Mouse (Mus musculus): ENCODE results near the gene Gpc4. TPM values are rescaled to one million over a fixed set of nuclear protein-coding genes. Genes with fewer than 3 reads are reported as not detected.

Gpc4 gene
- total RNA-seq, 1 experiment, result 56.5 TPM

DNA sequence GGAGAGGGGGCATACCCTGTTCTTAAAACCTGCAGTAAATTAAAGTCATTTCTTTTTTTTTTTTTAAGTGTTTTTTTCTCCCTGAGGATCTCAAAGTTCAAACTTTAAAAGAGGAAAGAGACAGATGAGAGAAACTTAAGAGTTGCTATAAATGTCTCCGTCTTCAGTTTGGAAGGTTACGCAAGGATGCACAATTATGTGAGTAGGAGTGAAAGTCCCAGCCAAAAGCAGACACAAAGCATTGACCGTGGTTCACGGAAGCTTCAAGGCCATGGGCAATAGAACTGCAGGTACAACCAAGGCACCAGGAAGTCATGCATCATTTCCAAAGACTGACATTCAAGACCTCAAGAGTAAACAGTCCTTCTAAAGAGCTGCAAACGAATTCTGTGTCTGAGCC, 28.5 kb downstream of the Gpc4 start:
- TF ChIP-seq CHD2 (IDR thresholded peaks at IDR 0.05; ENCODE audit: low read depth, low read length), result no peak
- TF ChIP-seq ZC3H11A (IDR thresholded peaks at IDR 0.05; ENCODE audit: borderline replicate concordance, low read depth, low read length), result no peak
- Histone ChIP-seq H3K36me3 (ENCODE audit: control insufficient read depth, insufficient read depth, low read length, poor library complexity, severe bottlenecking) (no peaks in the 10 kb centered on the region), H3K4me3 (ENCODE audit: insufficient read depth in 1 of 2, low read depth in 1 of 2, low read length in 2 of 2, poor library complexity in 1 of 2, severe bottlenecking in 1 of 2) (no peak overlapping the region), H3K27ac (ENCODE audit: insufficient read depth, low read depth, low read length, poor library complexity, severe bottlenecking) (no peak overlapping the region), H3K9me3 (ENCODE audit: control insufficient read depth, insufficient read depth, low read depth, low read length) (no peaks in the 10 kb centered on the region), H3K9ac (ENCODE audit: insufficient read depth, low read depth, low read length, poor library complexity, severe bottlenecking) (no peak overlapping the region), H3K4me1 (ENCODE audit: control insufficient read depth in 2 of 2, insufficient read depth in 2 of 2, low read length in 2 of 2, poor library complexity in 1 of 2) (no peaks in the 10 kb centered on the region)
- in situ Hi-C loops (cut with MboI; ENCODE audit: low sequenced_read_pairs in 2 of 2, unreplicated experiment in 2 of 2), result no loop called here
- DNase-seq (ENCODE audit: low read depth, low spot score), result no peak

GRCm38 (mm10) chrX:52129604-52130003, 35.4 kb downstream of the Gpc4 start:
- DNase-seq (ENCODE audit: low read depth, low spot score), result no peak
- TF ChIP-seq CHD2 (IDR thresholded peaks at IDR 0.05; ENCODE audit: low read depth, low read length) (no peak), HCFC1 (IDR thresholded peaks at IDR 0.05; ENCODE audit: borderline replicate concordance, insufficient read depth, low read length) (no peak), MAFK (IDR thresholded peaks at IDR 0.05; ENCODE audit: insufficient read depth, low read depth, low read length) (no peak), ZNF384 (IDR thresholded peaks at IDR 0.05; ENCODE audit: low read depth, low read length) (no peak), ZC3H11A (IDR thresholded peaks at IDR 0.05; ENCODE audit: borderline replicate concordance, low read depth, low read length) (no peak)
- in situ Hi-C loops (cut with MboI; ENCODE audit: low sequenced_read_pairs in 2 of 2, unreplicated experiment in 2 of 2), result no loop called here
- Histone ChIP-seq H3K9me3 (ENCODE audit: control insufficient read depth, insufficient read depth, low read depth, low read length) (no peaks in the 10 kb centered on the region), H3K9ac (ENCODE audit: insufficient read depth, low read depth, low read length, poor library complexity, severe bottlenecking) (no peak overlapping the region), H3K36me3 (ENCODE audit: control insufficient read depth, insufficient read depth, low read length, poor library complexity, severe bottlenecking) (no peaks in the 10 kb centered on the region), H3K4me3 (ENCODE audit: insufficient read depth in 1 of 2, low read depth in 1 of 2, low read length in 2 of 2, poor library complexity in 1 of 2, severe bottlenecking in 1 of 2) (no peak overlapping the region), H3K27ac (ENCODE audit: insufficient read depth, low read depth, low read length, poor library complexity, severe bottlenecking) (no peak overlapping the region), H3K4me1 (ENCODE audit: control insufficient read depth in 2 of 2, insufficient read depth in 2 of 2, low read length in 2 of 2, poor library complexity in 1 of 2) (no peaks in the 10 kb centered on the region)

- Histone ChIP-seq H3K9me3 (ENCODE audit: control insufficient read depth, insufficient read depth, low read depth, low read length) (no peaks in the 10 kb centered on the region), H3K36me3 (ENCODE audit: control insufficient read depth, insufficient read depth, low read length, poor library complexity, severe bottlenecking) (no peaks in the 10 kb centered on the region), H3K4me1 (ENCODE audit: control insufficient read depth in 2 of 2, insufficient read depth in 2 of 2, low read length in 2 of 2, poor library complexity in 1 of 2) (no peaks in the 10 kb centered on the region), H3K27ac (ENCODE audit: insufficient read depth, low read depth, low read length, poor library complexity, severe bottlenecking) (no peak overlapping the region), H3K9ac (ENCODE audit: insufficient read depth, low read depth, low read length, poor library complexity, severe bottlenecking) (no peak overlapping the region), H3K4me3 (ENCODE audit: insufficient read depth in 1 of 2, low read depth in 1 of 2, low read length in 2 of 2, poor library complexity in 1 of 2, severe bottlenecking in 1 of 2) (no peak overlapping the region)
- TF ChIP-seq ZC3H11A (IDR thresholded peaks at IDR 0.05; ENCODE audit: borderline replicate concordance, low read depth, low read length), result no peak
- TF ChIP-seq ZNF384 (IDR thresholded peaks at IDR 0.05; ENCODE audit: low read depth, low read length), result no peak
- no peak for TF ChIP-seq HCFC1 (IDR thresholded peaks at IDR 0.05; ENCODE audit: borderline replicate concordance, insufficient read depth, low read length)
- TF ChIP-seq MAFK (IDR thresholded peaks at IDR 0.05; ENCODE audit: insufficient read depth, low read depth, low read length), result no peak
- TF ChIP-seq CHD2 (IDR thresholded peaks at IDR 0.05; ENCODE audit: low read depth, low read length), result no peak
- no peak for DNase-seq (ENCODE audit: low read depth, low spot score)
- in situ Hi-C loops (cut with MboI; ENCODE audit: low sequenced_read_pairs in 2 of 2, unreplicated experiment in 2 of 2), result no loop called here
Measured at GRCm38 (mm10) chrX:52128794-52129193, 36.3 kb downstream of the Gpc4 start.

DNA sequence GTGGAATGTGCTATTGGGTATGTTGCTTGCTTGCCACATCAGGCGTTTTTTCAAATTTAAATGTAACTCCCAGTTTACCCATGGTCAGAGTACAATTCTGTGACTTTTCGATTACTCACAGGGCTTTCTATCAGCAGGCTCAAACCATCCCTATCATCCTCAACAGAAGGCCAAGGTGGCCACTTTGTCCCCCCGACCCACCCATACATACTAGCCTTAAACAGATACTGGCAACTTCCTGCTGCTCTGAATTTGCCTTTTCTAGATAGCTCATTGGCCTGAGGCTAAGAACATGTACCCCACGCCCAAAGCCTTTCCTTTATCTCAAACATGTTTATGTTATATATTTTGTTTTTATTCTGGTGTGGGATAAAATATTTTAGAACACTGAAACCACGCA, 51.4 kb downstream of the Gpc4 start:
- Histone ChIP-seq H3K9me3 (ENCODE audit: control insufficient read depth, insufficient read depth, low read depth, low read length) (no peaks in the 10 kb centered on the region), H3K4me3 (ENCODE audit: insufficient read depth in 1 of 2, low read depth in 1 of 2, low read length in 2 of 2, poor library complexity in 1 of 2, severe bottlenecking in 1 of 2) (no peak overlapping the region), H3K36me3 (ENCODE audit: control insufficient read depth, insufficient read depth, low read length, poor library complexity, severe bottlenecking) (no peaks in the 10 kb centered on the region), H3K4me1 (ENCODE audit: control insufficient read depth in 2 of 2, insufficient read depth in 2 of 2, low read length in 2 of 2, poor library complexity in 1 of 2) (no peaks in the 10 kb centered on the region), H3K9ac (ENCODE audit: insufficient read depth, low read depth, low read length, poor library complexity, severe bottlenecking) (no peak overlapping the region), H3K27ac (ENCODE audit: insufficient read depth, low read depth, low read length, poor library complexity, severe bottlenecking) (no peak overlapping the region)
- no peak for DNase-seq (ENCODE audit: low read depth, low spot score)
- TF ChIP-seq CHD2 (IDR thresholded peaks at IDR 0.05; ENCODE audit: low read depth, low read length) (no peak), ZNF384 (IDR thresholded peaks at IDR 0.05; ENCODE audit: low read depth, low read length) (no peak), HCFC1 (IDR thresholded peaks at IDR 0.05; ENCODE audit: borderline replicate concordance, insufficient read depth, low read length) (no peak), MAFK (IDR thresholded peaks at IDR 0.05; ENCODE audit: insufficient read depth, low read depth, low read length) (no peak), ZC3H11A (IDR thresholded peaks at IDR 0.05; ENCODE audit: borderline replicate concordance, low read depth, low read length) (no peak)
- in situ Hi-C loops (cut with MboI; ENCODE audit: low sequenced_read_pairs in 2 of 2, unreplicated experiment in 2 of 2), result no loop called here

DNA sequence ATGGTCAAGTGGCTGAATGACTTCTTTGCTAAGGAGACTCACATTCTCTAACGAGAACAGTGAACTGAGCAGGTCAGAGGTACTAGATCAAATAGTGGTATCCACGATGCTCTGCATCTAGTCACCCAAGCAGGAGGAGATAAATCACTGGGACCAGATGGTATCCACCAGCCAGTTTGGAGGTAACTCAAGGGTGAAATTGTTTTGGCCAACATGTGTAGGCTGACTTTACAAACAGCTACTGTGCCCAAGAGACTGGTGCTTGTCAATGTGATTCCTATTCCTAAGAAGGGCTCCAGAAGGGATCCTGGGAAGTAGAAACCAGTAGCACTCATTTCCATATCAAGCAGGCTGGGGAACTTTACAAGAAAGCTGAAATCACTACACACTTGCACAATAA, 55.4 kb downstream of the Gpc4 start:
- Histone ChIP-seq H3K27ac (ENCODE audit: insufficient read depth, low read depth, low read length, poor library complexity, severe bottlenecking) (no peak overlapping the region), H3K36me3 (ENCODE audit: control insufficient read depth, insufficient read depth, low read length, poor library complexity, severe bottlenecking) (no peaks in the 10 kb centered on the region), H3K9ac (ENCODE audit: insufficient read depth, low read depth, low read length, poor library complexity, severe bottlenecking) (no peak overlapping the region), H3K9me3 (ENCODE audit: control insufficient read depth, insufficient read depth, low read depth, low read length) (no peaks in the 10 kb centered on the region), H3K4me1 (ENCODE audit: control insufficient read depth in 2 of 2, insufficient read depth in 2 of 2, low read length in 2 of 2, poor library complexity in 1 of 2) (no peaks in the 10 kb centered on the region), H3K4me3 (ENCODE audit: insufficient read depth in 1 of 2, low read depth in 1 of 2, low read length in 2 of 2, poor library complexity in 1 of 2, severe bottlenecking in 1 of 2) (no peak overlapping the region)
- in situ Hi-C loops (cut with MboI; ENCODE audit: low sequenced_read_pairs in 2 of 2, unreplicated experiment in 2 of 2), result no loop called here
- DNase-seq (ENCODE audit: low read depth, low spot score), result no peak
- TF ChIP-seq ZC3H11A (IDR thresholded peaks at IDR 0.05; ENCODE audit: borderline replicate concordance, low read depth, low read length) (no peak), HCFC1 (IDR thresholded peaks at IDR 0.05; ENCODE audit: borderline replicate concordance, insufficient read depth, low read length) (no peak), ZNF384 (IDR thresholded peaks at IDR 0.05; ENCODE audit: low read depth, low read length) (no peak), CHD2 (IDR thresholded peaks at IDR 0.05; ENCODE audit: low read depth, low read length) (no peak), MAFK (IDR thresholded peaks at IDR 0.05; ENCODE audit: insufficient read depth, low read depth, low read length) (no peak)
